Comparison of ENCODE assay signal across 8 mouse cellular contexts in the genomic region with DNA sequence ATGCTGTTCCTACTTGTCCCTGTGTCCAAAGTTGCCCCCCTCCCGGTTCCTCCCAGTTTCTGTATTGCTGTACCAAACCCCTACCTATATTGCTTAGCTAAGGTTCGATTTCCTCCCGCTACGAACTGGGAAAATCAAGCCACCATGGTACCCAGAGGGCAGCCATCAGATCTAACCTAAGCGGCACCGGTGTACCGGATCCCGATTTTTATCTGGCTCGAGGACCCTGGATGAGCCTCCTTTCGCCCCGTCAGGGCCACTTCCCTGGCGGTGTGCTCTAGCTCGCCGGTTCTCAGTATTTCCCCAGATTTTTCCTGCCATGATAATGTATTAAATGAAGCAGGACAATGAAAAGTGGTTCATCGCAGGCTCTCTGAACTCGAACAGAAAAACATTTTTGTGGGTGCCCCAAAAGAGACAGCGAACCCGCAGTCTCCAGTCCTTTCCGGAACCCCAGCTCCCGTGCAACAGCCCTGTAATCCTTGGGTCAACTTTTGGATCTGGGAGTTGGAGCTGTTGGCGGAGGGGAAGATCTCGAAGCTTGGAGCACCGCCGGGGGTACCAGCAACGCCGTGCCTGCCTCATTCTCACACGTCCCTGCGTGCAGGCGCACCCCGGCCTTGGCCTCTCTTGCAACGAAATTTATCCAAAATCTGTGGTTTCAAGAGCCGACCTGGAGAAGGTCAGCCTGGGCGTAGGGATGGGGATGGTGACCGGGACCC. TPM values are rescaled to one million over a fixed set of nuclear protein-coding genes. Genes with fewer than 3 reads are reported as not detected.
DNase-seq lines count a peak whose midpoint lies in the region; ATAC-seq lines count a peak whose summit lies in the region.

No protein-coding gene starts in this region.

- no peak overlapping the region for H3K27ac ChIP-seq in intestine, embryonic 14.5 days (ENCODE audit: low read depth)
- H3K27ac ChIP-seq in intestine, embryonic 16.5 days (ENCODE audit: low read length): no peak overlapping the region
- no peak overlapping the region for H3K27ac ChIP-seq in embryonic facial prominence, embryonic 13.5 days
- no peak overlapping the region for H3K27ac ChIP-seq in limb, embryonic 12.5 days

- H3K9ac ChIP-seq in intestine, embryonic 14.5 days (ENCODE audit: low read length): no peak overlapping the region
- H3K9ac ChIP-seq in intestine, embryonic 16.5 days (ENCODE audit: low read depth, low read length): no peak overlapping the region
- H3K9ac ChIP-seq in embryonic facial prominence, embryonic 13.5 days: no peak overlapping the region
- H3K9ac ChIP-seq in limb, embryonic 12.5 days (replicated peaks): no peak overlapping the region

- H3K9me3 ChIP-seq in intestine, embryonic 14.5 days (ENCODE audit: control insufficient read depth, low read length): no peaks in the 10 kb centered on the region
- H3K9me3 ChIP-seq in intestine, embryonic 16.5 days (ENCODE audit: control insufficient read depth, low read length): no peaks in the 10 kb centered on the region
- no peaks in the 10 kb centered on the region for H3K9me3 ChIP-seq in embryonic facial prominence, embryonic 13.5 days
- H3K9me3 ChIP-seq in limb, embryonic 12.5 days: no peaks in the 10 kb centered on the region

- H3K4me2 ChIP-seq in intestine, embryonic 14.5 days (ENCODE audit: low read length): peak overlapping the region; percentile 13; the same call in 1 of the 2 replicates
- H3K4me2 ChIP-seq in intestine, embryonic 16.5 days (ENCODE audit: low read depth, low read length): no peak overlapping the region
- H3K4me2 ChIP-seq in embryonic facial prominence, embryonic 13.5 days: peak overlapping the region; percentile 40
- peak overlapping the region; percentile 40 for H3K4me2 ChIP-seq in limb, embryonic 12.5 days

- H3K4me1 ChIP-seq in intestine, embryonic 14.5 days (replicated peaks; ENCODE audit: control insufficient read depth, insufficient read depth, low read length): no peaks in the 10 kb centered on the region
- 0 out of 2 replicates have a peak, but pooled peaks cover 2% of the 10 kb centered on the region for H3K4me1 ChIP-seq in intestine, embryonic 16.5 days (ENCODE audit: control insufficient read depth, insufficient read depth, low read length)
- H3K4me1 ChIP-seq in embryonic facial prominence, embryonic 13.5 days: peaks cover 31% of the 10 kb centered on the region
- peaks cover 29% of the 10 kb centered on the region for H3K4me1 ChIP-seq in limb, embryonic 12.5 days (replicated peaks)

- no peaks in the 10 kb centered on the region for H3K36me3 ChIP-seq in intestine, embryonic 14.5 days (ENCODE audit: control insufficient read depth, insufficient read depth, low read length)
- H3K36me3 ChIP-seq in intestine, embryonic 16.5 days (ENCODE audit: control insufficient read depth, insufficient read depth, low read length): no peaks in the 10 kb centered on the region
- no peaks in the 10 kb centered on the region for H3K36me3 ChIP-seq in embryonic facial prominence, embryonic 13.5 days
- H3K36me3 ChIP-seq in limb, embryonic 12.5 days: no peaks in the 10 kb centered on the region

- H3K27me3 ChIP-seq in intestine, embryonic 14.5 days (replicated peaks; ENCODE audit: control insufficient read depth, insufficient read depth, low read length): peaks cover 76% of the 10 kb centered on the region
- peaks cover 64% of the 10 kb centered on the region for H3K27me3 ChIP-seq in intestine, embryonic 16.5 days (replicated peaks; ENCODE audit: control insufficient read depth, insufficient read depth, low read length)
- H3K27me3 ChIP-seq in embryonic facial prominence, embryonic 13.5 days: peaks cover 89% of the 10 kb centered on the region
- H3K27me3 ChIP-seq in limb, embryonic 12.5 days: peaks cover 96% of the 10 kb centered on the region

- no peak overlapping the region for H3K4me3 ChIP-seq in intestine, embryonic 14.5 days (ENCODE audit: low read depth, low read length)
- no peak overlapping the region for H3K4me3 ChIP-seq in intestine, embryonic 16.5 days (ENCODE audit: low read length)
- H3K4me3 ChIP-seq in embryonic facial prominence, embryonic 13.5 days: peak overlapping the region; percentile 29
- peak overlapping the region; percentile 27 for H3K4me3 ChIP-seq in limb, embryonic 12.5 days (replicated peaks)

- peak; percentile 72 for DNase-seq in intestine, embryonic 14.5 days (ENCODE audit: low spot score)
- DNase-seq in R1 (ENCODE audit: low read depth, low spot score): peak; percentile 32
- no peak for DNase-seq in adipocyte (ENCODE audit: low spot score)
- no peak for DNase-seq in cerebellum, postnatal 4 days (ENCODE audit: low spot score in 2 of 2)
- no peak for DNase-seq in cerebellum, adult 11 months

- WGBS in intestine, embryonic 14.5 days: 1% methylated on average over 34 of the region's 34 CpGs
- WGBS in intestine, embryonic 16.5 days: 4% methylated on average over 34 of the region's 34 CpGs
- 2% methylated on average over 34 of the region's 34 CpGs for WGBS in embryonic facial prominence, embryonic 13.5 days
- WGBS in limb, embryonic 12.5 days: under 1% methylated on average over 34 of the region's 34 CpGs

- ATAC-seq in intestine, embryonic 14.5 days (replicated peaks; ENCODE audit: low FRiP score, low TSS enrichment, low read depth): no peak
- no peak for ATAC-seq in intestine, embryonic 16.5 days
- no peak for ATAC-seq in embryonic facial prominence, embryonic 13.5 days (ENCODE audit: insufficient number of reproducible peaks, insufficient read depth, low FRiP score, low TSS enrichment, low read depth)
- ATAC-seq in limb, embryonic 12.5 days (ENCODE audit: insufficient number of reproducible peaks, insufficient read depth, low FRiP score, low TSS enrichment, low read depth): no peak

RNA-seq across cellular contexts. Expression of a gene that starts 1.3 kb away (rescaled TPM):
- not detected in 2 replicates for polyA plus RNA-seq in intestine, embryonic 14.5 days (2014; fragmentation: Nextera tagmentation; extraction: Ambion mirVana)
- polyA plus RNA-seq in intestine, embryonic 16.5 days (2015; fragmentation: Nextera tagmentation; extraction: Ambion mirVana): not detected in 2 replicates
- 0.10 and 0.20 TPM in 2 replicates for polyA plus RNA-seq in embryonic facial prominence, embryonic 13.5 days (2015; fragmentation: Nextera tagmentation; extraction: Ambion mirVana)
- 0.13 and 0.24 TPM in 2 replicates for polyA plus RNA-seq in limb, embryonic 12.5 days (2016; fragmentation: Nextera tagmentation; extraction: Ambion mirVana)

RNA-seq across cellular contexts. Expression of a gene that starts 46.4 kb away (rescaled TPM):
- 10.3 and 12.8 TPM in 2 replicates for polyA plus RNA-seq in intestine, embryonic 14.5 days (2014; fragmentation: Nextera tagmentation; extraction: Ambion mirVana)
- polyA plus RNA-seq in intestine, embryonic 16.5 days (2015; fragmentation: Nextera tagmentation; extraction: Ambion mirVana): 27.8 and 28.2 TPM in 2 replicates
- 17.8 and 18.0 TPM in 2 replicates for polyA plus RNA-seq in embryonic facial prominence, embryonic 13.5 days (2015; fragmentation: Nextera tagmentation; extraction: Ambion mirVana)
- polyA plus RNA-seq in limb, embryonic 12.5 days (2016; fragmentation: Nextera tagmentation; extraction: Ambion mirVana): 16.3 and 17.8 TPM in 2 replicates

Comparison
In these comparisons a context has a peak if more than half of its experiments do, and no peak if none do; other contexts are left out.
1. DNase-seq: peak in intestine, embryonic 14.5 days (single experiment) and R1 (single experiment); none in adipocyte (single experiment), cerebellum, postnatal 4 days (0 of 2) and cerebellum, adult 11 months (single experiment).
2. H3K4me3 ChIP-seq: peak in embryonic facial prominence, embryonic 13.5 days (single experiment) and limb, embryonic 12.5 days (single experiment); none in intestine, embryonic 14.5 days (single experiment) and intestine, embryonic 16.5 days (single experiment).